Mouse (Mus musculus): ENCODE results near the gene Sorcs1. TPM values are rescaled to one million over a fixed set of nuclear protein-coding genes. Genes with fewer than 3 reads are reported as not detected.

The Sorcs1 gene
- polyA plus RNA-seq, 1 experiment from 2014 or later = 0.57 TPM

GRCm38 (mm10) chr19:50640251-50641032, 38.0 kb downstream of the Sorcs1 start:
- Histone ChIP-seq H3K9ac (no peak overlapping the region), H3K27ac (no peak overlapping the region), H3K4me2 (no peak overlapping the region), H3K4me1 (replicated peaks) (no peaks in the 10 kb centered on the region), H3K4me3 (no peak overlapping the region), H3K36me3 (no peaks in the 10 kb centered on the region), H3K9me3 (replicated peaks) (no peaks in the 10 kb centered on the region), H3K27me3 (no peaks in the 10 kb centered on the region)
- 79% methylated on average over 8 of the region's 8 CpGs for WGBS
- no peak for ATAC-seq (replicated peaks; ENCODE audit: insufficient number of reproducible peaks, insufficient read depth, low FRiP score, low read depth)

GRCm38 (mm10) chr19:50638176-50638575, 40.3 kb downstream of the Sorcs1 start:
- H3K27ac ChIP-seq = no peak overlapping the region
- ATAC-seq (replicated peaks; ENCODE audit: insufficient number of reproducible peaks, insufficient read depth, low FRiP score, low read depth) = no peak
- H3K9ac ChIP-seq = no peak overlapping the region
- 63% methylated on average over 6 of the region's 6 CpGs for WGBS
- no peak overlapping the region for H3K4me2 ChIP-seq
- H3K27me3 ChIP-seq = no peaks in the 10 kb centered on the region
- H3K36me3 ChIP-seq = no peaks in the 10 kb centered on the region
- H3K4me1 ChIP-seq (replicated peaks) = no peaks in the 10 kb centered on the region
- H3K4me3 ChIP-seq = no peak overlapping the region
- no peaks in the 10 kb centered on the region for H3K9me3 ChIP-seq (replicated peaks)

GRCm38 (mm10) chr19:50614013-50614412, 64.4 kb downstream of the Sorcs1 start:
- Histone ChIP-seq H3K9ac (no peak overlapping the region), H3K27me3 (no peaks in the 10 kb centered on the region), H3K4me1 (replicated peaks) (0 out of 2 replicates have a peak, but pooled peaks cover 3% of the 10 kb centered on the region), H3K4me3 (no peak overlapping the region), H3K36me3 (no peaks in the 10 kb centered on the region), H3K9me3 (replicated peaks) (no peaks in the 10 kb centered on the region), H3K27ac (no peak overlapping the region), H3K4me2 (0 out of 2 replicates have a peak overlapping the region, but pooled peaks have one; percentile 8)
- no peak for ATAC-seq (replicated peaks; ENCODE audit: insufficient number of reproducible peaks, insufficient read depth, low FRiP score, low read depth)
- WGBS = 23% methylated on average over 9 of the region's 9 CpGs

GRCm38 (mm10) chr19:50611619-50612018, 66.8 kb downstream of the Sorcs1 start:
- Histone ChIP-seq H3K27ac (no peak overlapping the region), H3K4me2 (no peak overlapping the region), H3K9me3 (replicated peaks) (no peaks in the 10 kb centered on the region), H3K36me3 (no peaks in the 10 kb centered on the region), H3K27me3 (no peaks in the 10 kb centered on the region), H3K4me3 (no peak overlapping the region), H3K4me1 (replicated peaks) (0 out of 2 replicates have a peak, but pooled peaks cover 3% of the 10 kb centered on the region), H3K9ac (no peak overlapping the region)
- no peak for ATAC-seq (replicated peaks; ENCODE audit: insufficient number of reproducible peaks, insufficient read depth, low FRiP score, low read depth)
- WGBS = 54% methylated on average over 3 of the region's 3 CpGs

- no peaks in the 10 kb centered on the region for H3K36me3 ChIP-seq
- no peak overlapping the region for H3K27ac ChIP-seq
- no peak overlapping the region for H3K9ac ChIP-seq
- no peak overlapping the region for H3K4me2 ChIP-seq
- H3K4me3 ChIP-seq = no peak overlapping the region
- ATAC-seq (replicated peaks; ENCODE audit: insufficient number of reproducible peaks, insufficient read depth, low FRiP score, low read depth) = 0 out of 2 replicates have a peak, but pooled peaks have one; percentile 35
- 19% methylated on average over 4 of the region's 4 CpGs for WGBS
- no peaks in the 10 kb centered on the region for H3K4me1 ChIP-seq (replicated peaks)
- no peaks in the 10 kb centered on the region for H3K9me3 ChIP-seq (replicated peaks)
- no peaks in the 10 kb centered on the region for H3K27me3 ChIP-seq
Observed at GRCm38 (mm10) chr19:50603882-50604281, 74.6 kb downstream of the Sorcs1 start.

GRCm38 (mm10) chr19:50603380-50603779, 75.1 kb downstream of the Sorcs1 start:
- Histone ChIP-seq H3K27me3 (no peaks in the 10 kb centered on the region), H3K27ac (no peak overlapping the region), H3K9ac (no peak overlapping the region), H3K4me1 (replicated peaks) (no peaks in the 10 kb centered on the region), H3K9me3 (replicated peaks) (no peaks in the 10 kb centered on the region), H3K4me3 (no peak overlapping the region), H3K4me2 (no peak overlapping the region), H3K36me3 (no peaks in the 10 kb centered on the region)
- WGBS = 51% methylated on average over 5 of the region's 5 CpGs
- ATAC-seq (replicated peaks; ENCODE audit: insufficient number of reproducible peaks, insufficient read depth, low FRiP score, low read depth) = no peak

- WGBS = 66% methylated on average over 4 of the region's 4 CpGs
- H3K4me1 ChIP-seq (replicated peaks) = no peaks in the 10 kb centered on the region
- H3K4me3 ChIP-seq = no peak overlapping the region
Observed at GRCm38 (mm10) chr19:50597300-50597699, 81.1 kb downstream of the Sorcs1 start.

GRCm38 (mm10) chr19:50586182-50586581, 92.3 kb downstream of the Sorcs1 start:
- Histone ChIP-seq H3K27ac (no peak overlapping the region), H3K4me3 (no peak overlapping the region), H3K27me3 (no peaks in the 10 kb centered on the region), H3K9me3 (replicated peaks) (no peaks in the 10 kb centered on the region), H3K9ac (no peak overlapping the region), H3K4me2 (no peak overlapping the region), H3K36me3 (no peaks in the 10 kb centered on the region), H3K4me1 (replicated peaks) (no peaks in the 10 kb centered on the region)
- ATAC-seq (replicated peaks; ENCODE audit: insufficient number of reproducible peaks, insufficient read depth, low FRiP score, low read depth) = no peak
- WGBS = 87% methylated on average over 5 of the region's 5 CpGs

More at GRCm38 (mm10) chr19:50597300-50597699, 81.1 kb downstream of the Sorcs1 start:
- Histone ChIP-seq H3K27me3 (no peaks in the 10 kb centered on the region), H3K9ac (no peak overlapping the region), H3K4me2 (no peak overlapping the region), H3K9me3 (replicated peaks) (no peaks in the 10 kb centered on the region), H3K27ac (no peak overlapping the region), H3K36me3 (no peaks in the 10 kb centered on the region)
- no peak for ATAC-seq (replicated peaks; ENCODE audit: insufficient number of reproducible peaks, insufficient read depth, low FRiP score, low read depth)

- Histone ChIP-seq H3K9ac (no peak overlapping the region), H3K36me3 (no peaks in the 10 kb centered on the region), H3K4me2 (no peak overlapping the region), H3K27me3 (no peaks in the 10 kb centered on the region), H3K4me3 (no peak overlapping the region), H3K9me3 (replicated peaks) (no peaks in the 10 kb centered on the region), H3K27ac (no peak overlapping the region), H3K4me1 (replicated peaks) (no peaks in the 10 kb centered on the region)
- no peak for ATAC-seq (replicated peaks; ENCODE audit: insufficient number of reproducible peaks, insufficient read depth, low FRiP score, low read depth)
Observed at GRCm38 (mm10) chr19:50582952-50583351, 95.5 kb downstream of the Sorcs1 start.

- Histone ChIP-seq H3K27me3 (no peaks in the 10 kb centered on the region), H3K9me3 (replicated peaks) (no peaks in the 10 kb centered on the region), H3K4me2 (no peak overlapping the region), H3K4me3 (no peak overlapping the region), H3K27ac (no peak overlapping the region), H3K4me1 (replicated peaks) (no peaks in the 10 kb centered on the region), H3K9ac (no peak overlapping the region), H3K36me3 (no peaks in the 10 kb centered on the region)
- no peak for ATAC-seq (replicated peaks; ENCODE audit: insufficient number of reproducible peaks, insufficient read depth, low FRiP score, low read depth)
- 40% methylated on average over 1 of the region's 1 CpGs for WGBS
Observed at GRCm38 (mm10) chr19:50569669-50570195, 108.7 kb downstream of the Sorcs1 start.

GRCm38 (mm10) chr19:50566306-50566705, 112.1 kb downstream of the Sorcs1 start:
- no peaks in the 10 kb centered on the region for H3K27me3 ChIP-seq
- no peak overlapping the region for H3K4me2 ChIP-seq
- no peak for ATAC-seq (replicated peaks; ENCODE audit: insufficient number of reproducible peaks, insufficient read depth, low FRiP score, low read depth)
- no peaks in the 10 kb centered on the region for H3K9me3 ChIP-seq (replicated peaks)
- 77% methylated on average over 2 of the region's 2 CpGs for WGBS
- H3K9ac ChIP-seq = no peak overlapping the region
- H3K4me3 ChIP-seq = no peak overlapping the region
- H3K27ac ChIP-seq = no peak overlapping the region
- no peaks in the 10 kb centered on the region for H3K4me1 ChIP-seq (replicated peaks)
- no peaks in the 10 kb centered on the region for H3K36me3 ChIP-seq

- 28% methylated on average over 6 of the region's 6 CpGs for WGBS
Observed at GRCm38 (mm10) chr19:50558771-50559170, 119.7 kb downstream of the Sorcs1 start.

More at GRCm38 (mm10) chr19:50558771-50559170, 119.7 kb downstream of the Sorcs1 start:
- Histone ChIP-seq H3K9ac (no peak overlapping the region), H3K27me3 (no peaks in the 10 kb centered on the region), H3K9me3 (replicated peaks) (no peaks in the 10 kb centered on the region), H3K4me3 (no peak overlapping the region), H3K36me3 (no peaks in the 10 kb centered on the region), H3K4me1 (replicated peaks) (no peaks in the 10 kb centered on the region), H3K27ac (no peak overlapping the region), H3K4me2 (no peak overlapping the region)
- no peak for ATAC-seq (replicated peaks; ENCODE audit: insufficient number of reproducible peaks, insufficient read depth, low FRiP score, low read depth)
